Mouse (Mus musculus): ENCODE data around the gene Klf3. TPM values are rescaled to one million over a fixed set of nuclear protein-coding genes. Genes with fewer than 3 reads are reported as not detected.

Klf3 gene
- polyA plus RNA-seq (2012; rRNA removed) = 24.5 and 34.4 TPM in 2 replicates

DNA sequence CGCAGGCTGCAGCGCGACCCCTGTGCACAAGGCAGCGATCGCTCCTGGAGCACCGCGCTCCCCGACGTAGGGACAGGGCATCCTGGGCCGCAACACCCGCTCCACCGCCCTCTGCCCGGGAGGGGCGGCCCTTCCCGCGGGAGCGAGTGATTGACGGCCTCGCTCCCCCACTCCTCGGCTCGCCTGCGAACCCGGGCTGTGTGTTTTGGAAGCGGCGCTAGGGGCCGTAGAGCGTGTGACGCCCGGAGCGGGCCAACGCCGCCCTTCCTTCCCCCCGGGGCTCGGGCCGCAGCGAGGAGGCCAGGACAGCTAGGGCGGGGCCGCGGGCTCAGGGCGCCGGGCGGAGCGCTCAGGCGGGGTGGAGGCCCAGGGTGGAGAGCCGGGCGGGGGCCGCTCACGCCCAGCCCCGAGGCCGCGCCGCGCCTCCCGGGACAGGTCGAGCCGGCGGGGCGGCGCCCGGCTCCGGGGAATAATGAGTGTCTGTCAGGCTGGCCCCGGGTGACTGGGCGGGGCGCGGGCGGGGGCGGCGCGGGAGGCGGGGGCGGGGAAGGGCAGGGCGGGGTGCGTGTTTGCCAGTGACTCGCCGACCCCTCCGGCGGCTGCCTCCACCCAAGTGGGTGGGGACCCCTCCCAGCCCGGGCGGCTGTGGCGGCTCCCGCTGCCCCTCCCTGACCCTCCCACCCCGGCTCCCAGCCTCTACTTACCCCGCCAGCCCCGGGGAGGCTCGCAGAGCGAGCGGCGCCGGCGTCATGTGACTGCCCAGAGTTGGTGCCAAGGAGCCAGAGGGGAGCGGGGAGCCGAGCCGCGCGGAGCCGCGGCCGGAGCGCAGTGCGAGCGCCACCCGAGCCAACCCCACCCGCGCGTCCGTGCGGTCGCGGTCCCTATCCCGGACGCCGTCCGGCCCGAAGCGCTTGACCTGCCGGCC, at the start of gene Klf3:
TSS of gene Klf3 (plus strand) at position 594 of the 925 bp plus-strand sequence.

Other genes with a start within 250 kb of the Klf3 start
- gene Tlr1, start 130.2 kb downstream of the Klf3 start, polyA plus RNA-seq (2012; rRNA removed) = 0.48 and 0.70 TPM in 2 replicates
- 0.38 and 0.43 TPM in 2 replicates for gene Tlr6, start 156.7 kb downstream of the Klf3 start, polyA plus RNA-seq (2012; rRNA removed)
- 20.0 and 22.5 TPM in 2 replicates for gene Fam114a1, start 166.7 kb downstream of the Klf3 start, polyA plus RNA-seq (2012; rRNA removed)